Mouse (Mus musculus) MEL (cell line): ENCODE results near the gene Cacna1b.

Experiments used
- CTCF ChIP-seq, 3 experiments: IDR thresholded peaks in 2 of 3; conservative IDR thresholded peaks in 1 of 3; 2 replicates each; pipeline ENCODE4 v1.5.1; 2011 to 2012; ENCODE audit warnings: low read length in 3 of 3, low read depth in 2 of 3, mild to moderate bottlenecking in 2 of 3, improper control_type of control experiment in 1 of 3, inconsistent platforms in 1 of 3, mixed read lengths in 1 of 3, moderate library complexity in 1 of 3; ENCODE audit not compliant: control insufficient read depth in 1 of 3, insufficient read depth in 1 of 3, poor library complexity in 1 of 3, severe bottlenecking in 1 of 3
- GATA1 ChIP-seq: IDR thresholded peaks from 2 replicates; pipeline ENCODE4 v1.6.1; 2011; ENCODE audit warnings: low read depth, low read length, improper control_type of control experiment
- MAFK ChIP-seq: IDR thresholded peaks from 2 replicates; pipeline ENCODE4 v1.6.1; 2011; ENCODE audit warnings: low read depth, mild to moderate bottlenecking, low read length, improper control_type of control experiment, borderline replicate concordance
- MAX ChIP-seq: IDR thresholded peaks from 2 replicates; pipeline ENCODE4 v1.6.1; 2011; ENCODE audit warnings: low read length, improper control_type of control experiment
- MAZ ChIP-seq: IDR thresholded peaks from 2 replicates; pipeline ENCODE4 v1.6.1; 2012; ENCODE audit warnings: low read depth, mild to moderate bottlenecking, inconsistent platforms, low read length, improper control_type of control experiment
- MYC ChIP-seq: IDR thresholded peaks from 2 replicates; pipeline ENCODE4 v1.6.1; 2011; ENCODE audit warnings: low read depth, mild to moderate bottlenecking, low read length, improper control_type of control experiment, moderate library complexity
- POLR2A ChIP-seq, 2 experiments: IDR thresholded peaks; 2 replicates each; pipeline ENCODE4 v1.6.1; 2011 to 2012; ENCODE audit warnings: low read length in 2 of 2, mild to moderate bottlenecking in 2 of 2, control low read depth in 1 of 2, improper control_type of control experiment in 1 of 2, low read depth in 1 of 2, moderate library complexity in 1 of 2; ENCODE audit not compliant: control insufficient read depth in 1 of 2, insufficient read depth in 1 of 2, poor library complexity in 1 of 2
- POLR2AphosphoS5 ChIP-seq: IDR thresholded peaks from 2 replicates; pipeline ENCODE4 v1.6.1; 2012; ENCODE audit warnings: low read depth, borderline replicate concordance, mild to moderate bottlenecking, inconsistent platforms, low read length, moderate library complexity, mixed read lengths
- TCF12 ChIP-seq: IDR thresholded peaks from 2 replicates; pipeline ENCODE4 v1.6.1; 2014; ENCODE audit warnings: low read depth, mild to moderate bottlenecking, inconsistent platforms, low read length, improper control_type of control experiment, moderate library complexity
- ZC3H11A ChIP-seq: IDR thresholded peaks from 2 replicates; pipeline ENCODE4 v1.6.1; 2012; ENCODE audit warnings: low read depth, mild to moderate bottlenecking, inconsistent platforms, low read length, improper control_type of control experiment
- ZKSCAN1 ChIP-seq: IDR thresholded peaks from 2 replicates; pipeline ENCODE4 v1.6.1; 2012; ENCODE audit warnings: low read depth, mild to moderate bottlenecking, inconsistent platforms, low read length, improper control_type of control experiment, moderate library complexity

DNA sequence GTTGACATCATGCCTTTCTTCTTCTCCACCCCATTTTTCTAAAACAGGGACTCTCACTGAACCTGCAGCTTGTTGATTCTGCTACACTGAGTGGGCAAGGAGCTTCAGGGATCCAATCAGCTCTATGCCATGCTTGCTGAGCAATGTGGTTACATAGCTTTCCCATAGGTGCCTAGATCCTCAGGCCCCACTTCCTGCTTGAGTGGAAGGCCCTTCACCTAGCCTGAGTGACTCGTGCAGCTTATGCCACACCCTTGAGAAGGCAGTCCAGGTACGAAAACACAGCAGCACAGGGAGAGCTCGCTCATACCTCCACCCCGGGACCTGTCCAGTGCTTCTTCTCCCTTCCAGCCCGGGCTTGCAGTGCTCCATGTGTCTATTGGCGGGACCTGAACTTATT, 129.3 kb downstream of the Cacna1b start:
- no peak for TF ChIP-seq CTCF (IDR thresholded peaks at IDR 0.05 in 2 of 3, conservative IDR thresholded peaks at IDR 0.05 in 1 of 3; ENCODE audit: control insufficient read depth in 1 of 3, insufficient read depth in 1 of 3, low read depth in 2 of 3, low read length in 3 of 3, poor library complexity in 1 of 3, severe bottlenecking in 1 of 3)
- no peak for TF ChIP-seq POLR2AphosphoS5
- TF ChIP-seq MAZ, result no peak
- no peak for TF ChIP-seq TCF12
- no peak for TF ChIP-seq ZC3H11A
- no peak for TF ChIP-seq ZKSCAN1
- TF ChIP-seq POLR2A (IDR thresholded peaks at IDR 0.05; ENCODE audit: control insufficient read depth in 1 of 2, insufficient read depth in 1 of 2, low read depth in 1 of 2, low read length in 2 of 2, poor library complexity in 1 of 2), result no peak
- no peak for TF ChIP-seq MAX
- TF ChIP-seq MYC, result no peak
- TF ChIP-seq MAFK, result no peak
- TF ChIP-seq GATA1, result no peak
